18 mouse cellular contexts compared by ENCODE assay signal in genomic region chr6:50742009-50742408, GRCm38 (mm10).
"Had no signal": no experiment of that assay in that cellular context is flagged by ENCODE, and none has a peak within 500 bp of the region (broad histone marks: within the 10 kb centered on the region; RNA-seq: fewer than 3 reads in every experiment).

No protein-coding gene starts in this region.

- H3K9ac ChIP-seq: liver, postnatal 0 days; lung, embryonic 15.5 days; neural tube, embryonic 12.5 days; stomach, embryonic 15.5 days had no signal

- H3K4me1 ChIP-seq: lung, embryonic 15.5 days; megakaryocyte, embryonic 14.5 days; neural tube, embryonic 12.5 days had no signal

- H3K36me3 ChIP-seq: lung, embryonic 15.5 days; neural tube, embryonic 12.5 days; stomach, embryonic 15.5 days had no signal

- H3K9me3 ChIP-seq: lung, embryonic 15.5 days; megakaryocyte, embryonic 14.5 days; neural tube, embryonic 12.5 days; stomach, embryonic 15.5 days had no signal

- ATAC-seq: liver, postnatal 0 days; lung, postnatal 0 days; midbrain, embryonic 16.5 days had no signal

- DNase-seq: liver, postnatal 0 days; lung, adult 2 months; lung, postnatal 14 days; lung, postnatal 36 days; midbrain, embryonic 14.5 days; right cerebral cortex, postnatal 14 days; thymus, adult 2 months; thymus, postnatal 25 days; thymus, postnatal 4 days had no signal

- H3K4me2 ChIP-seq: lung, embryonic 15.5 days; midbrain, embryonic 11.5 days; neural tube, embryonic 12.5 days; stomach, embryonic 15.5 days had no signal

- H3K27me3 ChIP-seq: lung, embryonic 15.5 days; neural tube, embryonic 12.5 days; stomach, embryonic 15.5 days had no signal

- H3K27ac ChIP-seq: lung, embryonic 15.5 days; macrophage; neural tube, embryonic 12.5 days; stomach, embryonic 15.5 days; stomach, postnatal 0 days had no signal

- H3K4me3 ChIP-seq: lung, embryonic 15.5 days; megakaryocyte, embryonic 14.5 days; neural tube, embryonic 12.5 days; stomach, embryonic 15.5 days had no signal
